Mouse (Mus musculus) intestine, postnatal 0 days (tissue): ENCODE measurements around the gene Rps11. TPM values are rescaled to one million over a fixed set of nuclear protein-coding genes. Genes with fewer than 3 reads are reported as not detected.

ENCODE experiments used
- ATAC-seq: fragments of 200-750 bp; cut with Nextera tagmentation; 2 replicates; pipeline ENCODE4 v1.8.0; 2017; ENCODE audit warnings: mild to moderate bottlenecking, moderate TSS enrichment, moderate library complexity
- H3K27ac ChIP-seq: fragments of 300-500 bp; sonication (generic); 2 replicates; pipeline ENCODE4 v1.5.1; 2014; ENCODE audit warnings: mild to moderate bottlenecking, low read depth, low read length, moderate library complexity
- H3K27me3 ChIP-seq: fragments of 300-500 bp; sonication (generic); replicated peaks from 2 replicates; pipeline ENCODE4 v1.6.1; 2014; ENCODE audit warnings: low read length, mixed read lengths; ENCODE audit not compliant: control insufficient read depth, insufficient read depth
- H3K36me3 ChIP-seq: fragments of 300-500 bp; sonication (generic); 2 replicates; pipeline ENCODE4 v1.6.1; 2014; ENCODE audit warnings: mild to moderate bottlenecking, moderate library complexity; ENCODE audit not compliant: control insufficient read depth, insufficient read depth
- H3K4me1 ChIP-seq: fragments of 300-500 bp; sonication (generic); replicated peaks from 2 replicates; pipeline ENCODE4 v1.6.1; 2014; ENCODE audit warnings: antibody characterized with exemption, low read length, mixed read lengths; ENCODE audit not compliant: control insufficient read depth, insufficient read depth
- H3K4me2 ChIP-seq: fragments of 300-500 bp; sonication (generic); replicated peaks from 2 replicates; pipeline ENCODE4 v1.6.1; 2014; ENCODE audit warnings: low read depth, mild to moderate bottlenecking, moderate library complexity
- H3K4me3 ChIP-seq: fragments of 300-500 bp; sonication (generic); 2 replicates; pipeline ENCODE4 v1.5.1; 2014; ENCODE audit warnings: low read depth, low read length
- H3K9ac ChIP-seq: fragments of 300-500 bp; sonication (generic); 2 replicates; pipeline ENCODE4 v1.6.1; 2014; ENCODE audit warnings: mild to moderate bottlenecking, low read depth, low read length
- H3K9me3 ChIP-seq: fragments of 300-500 bp; sonication (generic); 2 replicates; pipeline ENCODE4 v1.6.1; 2016; ENCODE audit warnings: mixed run types; ENCODE audit not compliant: control insufficient read depth
- CTCF ChIP-seq: sonication (generic); IDR thresholded peaks from 2 replicates; pipeline ENCODE4 v1.5.1; 2016; ENCODE audit warnings: low read depth, mild to moderate bottlenecking, control low read depth, antibody characterized with exemption, moderate library complexity
- WGBS: fragments of 180-500 bp; shearing (Covaris S2); extraction: QIAGEN DNeasy Blood & Tissue Kit; methylation state at CpG from one replicate; pipeline ENCODE4 v1.1.7; 2014; 5-methylcytosine and 5-hydroxymethylcytosine counted together
- polyA plus RNA-seq: library from polyadenylated mRNA; unstranded; fragments of >200 nt; fragmentation: Nextera tagmentation; extraction: Ambion mirVana; gene quantifications from 2 replicates; pipeline ENCODE4 v1.2.1, GENCODE M21; 2015

Rps11 gene
- polyA plus RNA-seq, 1 experiment from 2014 or later, result 1,755 TPM

DNA sequence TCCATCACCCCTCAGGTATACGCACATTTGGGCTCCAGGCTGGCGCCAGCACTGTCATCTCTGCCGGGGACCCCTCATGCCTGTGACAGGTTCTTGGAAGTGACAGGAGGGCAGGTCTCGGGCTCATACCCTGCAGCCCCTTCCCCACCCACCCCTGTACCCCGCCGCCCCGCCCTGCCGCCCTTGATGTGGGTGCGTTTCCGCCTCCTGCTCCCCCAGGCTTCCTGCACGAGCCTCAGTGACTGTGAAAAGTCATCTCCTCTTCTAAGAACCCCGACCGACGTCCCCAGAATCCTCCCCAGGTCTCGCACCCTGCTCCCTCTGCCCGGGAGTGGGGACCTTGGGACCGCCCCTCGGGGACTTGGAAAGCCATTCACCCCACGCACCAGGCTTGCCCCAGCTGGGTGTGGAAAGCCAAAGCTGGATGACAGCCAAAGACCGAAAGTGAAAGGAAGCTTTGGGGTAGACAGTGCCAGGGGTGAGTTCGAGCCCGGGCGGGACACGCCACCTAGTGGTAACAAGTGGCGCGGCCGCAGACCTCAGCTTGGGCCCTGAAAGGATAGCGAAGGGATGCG lies 11.8 kb upstream of the Rps11 start, which contains the start of the genes Gm45713 and Flt3l:
Gene Gm45713 (minus strand): TSS at position 239 of the 575 bp plus-strand sequence.
Gene Flt3l (minus strand): TSS at position 440 of the 575 bp plus-strand sequence.
- peak within 1 kb of the TSS; percentile 53 for H3K9ac ChIP-seq
- peak within 1 kb of the TSS; percentile 85 for H3K4me2 ChIP-seq
- 0 out of 2 replicates have a peak, but pooled peaks cover 2% of the 10 kb centered on the region for H3K36me3 ChIP-seq
- H3K9me3 ChIP-seq, result no peaks in the 10 kb centered on the region
- H3K27ac ChIP-seq, result peak within 1 kb of the TSS; percentile 35; the same call in 1 of the 2 replicates
- TF ChIP-seq CTCF, result peak; percentile 98
- peak; percentile 80 for ATAC-seq
- peak within 1 kb of the TSS; percentile 64 for H3K4me3 ChIP-seq
- H3K4me1 ChIP-seq, result no peaks in the 10 kb centered on the region
- no peaks in the 10 kb centered on the region for H3K27me3 ChIP-seq
- WGBS, result 4% methylated on average over 29 of the region's 29 CpGs

DNA sequence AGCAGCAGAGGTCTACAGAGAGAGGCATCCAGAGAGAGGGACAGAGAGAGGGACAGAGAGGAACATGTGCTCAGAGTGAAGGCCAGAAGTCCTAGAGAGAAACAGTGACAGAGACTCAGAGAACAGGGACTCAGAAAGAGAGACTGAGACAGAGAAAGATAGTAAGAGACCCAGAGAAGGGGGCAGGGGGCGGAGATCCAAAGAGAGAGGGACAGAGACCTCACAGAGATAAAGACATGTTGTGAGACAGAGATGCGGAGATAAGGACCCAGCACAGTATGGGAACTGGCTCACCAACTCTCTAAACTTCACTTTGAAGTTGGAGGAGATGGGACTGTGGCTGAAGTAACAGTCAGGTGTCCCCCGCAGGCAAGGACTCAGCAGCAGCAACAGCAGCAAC lies 11.1 kb upstream of the Rps11 start:
- no peaks in the 10 kb centered on the region for H3K9me3 ChIP-seq
- ATAC-seq, result no peak
- no peaks in the 10 kb centered on the region for H3K27me3 ChIP-seq
- peak overlapping the region; percentile 64; the same call in 1 of the 2 replicates for H3K4me3 ChIP-seq
- H3K9ac ChIP-seq, result 0 out of 2 replicates have a peak overlapping the region, but pooled peaks have one; percentile 53
- WGBS, result 90% methylated on average over 3 of the region's 3 CpGs
- peak overlapping the region; percentile 85 for H3K4me2 ChIP-seq
- H3K27ac ChIP-seq, result no peak overlapping the region
- no peaks in the 10 kb centered on the region for H3K4me1 ChIP-seq
- TF ChIP-seq CTCF, result no peak
- no peaks in the 10 kb centered on the region for H3K36me3 ChIP-seq

DNA sequence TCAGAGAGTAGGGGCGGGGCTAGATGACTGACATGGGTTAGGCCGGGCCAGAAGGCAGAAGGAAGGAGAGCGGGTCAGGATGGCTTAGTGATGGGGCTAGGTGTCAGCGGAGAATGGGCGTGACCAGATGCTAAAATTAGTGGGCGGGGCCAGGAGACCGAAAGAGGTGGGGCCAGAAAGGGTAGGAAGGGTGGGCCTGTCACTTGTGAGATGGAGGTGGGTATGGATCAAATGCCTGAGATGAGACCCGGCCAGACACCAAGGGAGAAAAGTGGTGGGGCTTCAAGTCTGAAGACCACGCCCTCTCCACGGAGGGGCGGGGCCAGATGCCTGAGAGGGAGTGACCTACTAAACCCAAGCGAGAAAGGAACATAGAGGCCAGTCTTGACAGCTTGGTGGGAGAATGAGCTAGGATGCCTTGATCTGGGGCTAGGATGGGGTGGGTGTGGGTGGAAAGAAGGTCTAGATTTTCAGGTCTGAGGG lies 10.3 kb upstream of the Rps11 start:
- H3K27me3 ChIP-seq, result no peaks in the 10 kb centered on the region
- no peaks in the 10 kb centered on the region for H3K9me3 ChIP-seq
- no peak overlapping the region for H3K4me3 ChIP-seq
- no peak for ATAC-seq
- H3K4me1 ChIP-seq, result no peaks in the 10 kb centered on the region
- H3K36me3 ChIP-seq, result no peaks in the 10 kb centered on the region
- no peak overlapping the region for H3K9ac ChIP-seq
- 20% methylated on average over 12 of the region's 12 CpGs for WGBS
- no peak overlapping the region for H3K4me2 ChIP-seq
- no peak for TF ChIP-seq CTCF
- H3K27ac ChIP-seq, result no peak overlapping the region

DNA sequence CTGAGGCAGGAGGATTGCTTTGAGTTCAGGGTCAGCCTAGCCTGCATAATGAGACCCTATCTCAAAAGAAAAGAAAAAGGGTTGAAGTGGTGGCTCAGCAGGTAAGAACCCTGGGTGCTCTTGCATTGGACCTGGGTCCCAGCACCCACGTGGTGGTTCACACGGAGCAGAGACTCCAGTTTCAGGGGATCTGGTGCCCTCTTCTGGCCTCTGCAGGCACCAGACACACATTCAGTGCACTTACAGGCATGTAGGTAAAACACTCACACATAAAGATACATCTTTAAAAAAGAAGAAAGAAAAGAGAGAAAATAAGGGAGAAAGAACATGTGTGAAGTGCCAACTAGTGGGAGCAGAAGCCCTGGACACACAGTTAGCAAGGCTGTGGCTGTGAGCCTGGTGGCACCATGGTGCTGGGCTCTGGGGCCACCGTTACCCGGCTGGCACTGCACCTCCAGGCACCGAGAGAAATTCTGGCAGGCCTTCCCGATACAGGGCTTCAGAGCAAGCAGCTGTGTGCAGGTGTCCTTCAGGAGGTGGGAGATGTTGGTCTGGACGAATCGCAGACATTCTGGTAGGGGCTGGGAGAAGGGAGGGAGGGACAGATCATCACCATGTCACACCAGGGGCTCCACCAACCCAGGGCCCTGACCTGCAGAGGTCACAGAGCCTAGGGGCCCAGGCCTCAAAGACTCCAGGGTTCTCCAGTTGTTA lies 9.4 kb upstream of the Rps11 start:
- WGBS, result 86% methylated on average over 8 of the region's 8 CpGs
- H3K4me2 ChIP-seq, result no peak overlapping the region

DNA sequence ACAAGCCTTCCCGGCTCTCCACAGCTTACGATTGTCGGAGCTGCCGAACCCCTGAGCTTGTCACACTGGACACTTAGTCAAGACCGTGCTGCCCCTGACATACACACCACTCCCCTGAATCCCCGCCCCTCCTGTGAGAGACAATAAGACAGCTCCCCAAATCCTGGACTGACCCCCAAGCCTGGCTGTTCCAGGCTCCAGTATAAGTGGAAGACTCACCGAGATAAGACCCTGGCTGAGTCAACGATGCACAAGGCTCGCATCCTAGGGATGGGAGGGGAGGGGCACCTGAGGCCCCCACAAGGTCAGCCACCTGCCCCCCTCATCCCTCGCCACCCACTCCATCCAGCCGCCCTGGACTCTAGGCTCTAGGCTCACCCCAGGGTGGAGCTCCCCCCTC lies 7.6 kb upstream of the Rps11 start:
- Histone ChIP-seq H3K9me3 (no peaks in the 10 kb centered on the region), H3K36me3 (peaks cover 4% of the 10 kb centered on the region), H3K4me2 (no peak overlapping the region), H3K27me3 (no peaks in the 10 kb centered on the region), H3K27ac (no peak overlapping the region), H3K9ac (no peak overlapping the region), H3K4me1 (no peaks in the 10 kb centered on the region), H3K4me3 (no peak overlapping the region)
- no peak for ATAC-seq
- TF ChIP-seq CTCF, result no peak
- 78% methylated on average over 11 of the region's 11 CpGs for WGBS

More for the DNA sequence above, 9.4 kb upstream of the Rps11 start:
- no peak for ATAC-seq
- no peaks in the 10 kb centered on the region for H3K9me3 ChIP-seq
- no peak overlapping the region for H3K4me3 ChIP-seq
- no peaks in the 10 kb centered on the region for H3K36me3 ChIP-seq
- H3K4me1 ChIP-seq, result no peaks in the 10 kb centered on the region
- no peak overlapping the region for H3K27ac ChIP-seq
- peak; percentile 56 for TF ChIP-seq CTCF
- H3K9ac ChIP-seq, result no peak overlapping the region
- no peaks in the 10 kb centered on the region for H3K27me3 ChIP-seq

DNA sequence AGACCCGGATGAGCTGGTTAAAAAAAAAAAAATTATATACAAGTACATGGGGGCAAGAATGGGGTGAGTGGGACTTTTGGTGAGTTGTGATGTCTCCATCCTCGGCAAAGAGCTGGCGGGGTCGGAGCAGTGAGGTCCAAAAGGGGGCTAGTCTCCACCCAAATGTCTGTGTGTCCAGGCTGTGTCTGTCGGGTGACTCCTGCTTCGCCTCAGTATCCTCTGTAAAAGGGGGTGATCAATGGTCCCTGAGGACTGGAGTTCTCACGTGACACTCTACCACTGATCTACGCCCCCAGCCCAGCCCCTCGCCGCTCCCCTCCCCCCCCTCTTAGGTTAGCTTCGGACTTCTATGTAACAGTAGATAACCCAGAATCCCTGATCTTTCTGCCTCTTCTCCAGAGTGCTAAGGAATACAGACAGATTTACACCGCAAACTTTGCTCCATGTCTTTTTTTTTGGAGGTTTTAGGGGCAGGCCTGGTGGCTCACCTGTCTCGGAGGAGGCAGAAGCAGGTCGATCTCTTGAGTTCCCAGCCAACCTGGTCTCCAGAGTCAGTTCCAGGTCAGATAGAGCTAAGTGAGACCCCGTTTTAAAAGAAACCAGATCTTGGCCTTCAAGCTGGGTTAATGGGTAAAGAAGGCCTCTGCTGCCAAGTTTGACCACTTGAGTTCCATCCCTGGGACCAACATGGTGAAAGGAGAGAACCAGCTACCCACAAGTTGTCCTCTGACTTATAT lies 5.7 kb upstream of the Rps11 start:
- H3K27ac ChIP-seq, result peak overlapping the region; percentile 77; the same call in 1 of the 2 replicates
- no peak for ATAC-seq
- H3K4me3 ChIP-seq, result peak overlapping the region; percentile 93; the same call in 1 of the 2 replicates
- H3K27me3 ChIP-seq, result no peaks in the 10 kb centered on the region
- no peak for TF ChIP-seq CTCF
- 68% methylated on average over 15 of the region's 15 CpGs for WGBS
- no peaks in the 10 kb centered on the region for H3K9me3 ChIP-seq
- H3K4me2 ChIP-seq, result peak overlapping the region; percentile 85
- 0 out of 2 replicates have a peak, but pooled peaks cover 3% of the 10 kb centered on the region for H3K4me1 ChIP-seq
- peaks cover 23% of the 10 kb centered on the region for H3K36me3 ChIP-seq
- H3K9ac ChIP-seq, result no peak overlapping the region
